Mouse (Mus musculus): Measurements from ENCODE around the gene Gtpbp4. TPM values are rescaled to one million over a fixed set of nuclear protein-coding genes. Genes with fewer than 3 reads are reported as not detected.

Gene Gtpbp4
- 89.9 and 91.5 TPM in 2 replicates for polyA plus RNA-seq (2016; fragmentation: Nextera tagmentation; extraction: Ambion mirVana)

GRCm38 (mm10) chr13:8995990-8996786 is at the start of gene Gtpbp4:
TSS of gene Gtpbp4 (minus strand) at chr13:8996083.
- Histone ChIP-seq H3K27me3 (no peaks in the 10 kb centered on the region), H3K4me1 (replicated peaks) (peaks cover 12% of the 10 kb centered on the region), H3K4me2 (peak within 1 kb of the TSS; percentile 90), H3K9ac (replicated peaks) (peak within 1 kb of the TSS; percentile 83), H3K9me3 (no peaks in the 10 kb centered on the region), H3K4me3 (replicated peaks) (peak within 1 kb of the TSS; percentile 95), H3K27ac (peak within 1 kb of the TSS; percentile 74), H3K36me3 (peaks cover 7% of the 10 kb centered on the region; the same call in 1 of the 2 replicates)
- peak; percentile 96 for ATAC-seq (ENCODE audit: insufficient number of reproducible peaks, insufficient read depth, low FRiP score, low TSS enrichment, low read depth)
- WGBS: 1% methylated on average over 51 of the region's 51 CpGs

GRCm38 (mm10) chr13:9044731-9045130 is 48.8 kb upstream of the Gtpbp4 start:
- Histone ChIP-seq H3K9me3 (0 out of 2 replicates have a peak, but pooled peaks cover 5% of the 10 kb centered on the region), H3K4me1 (replicated peaks) (no peaks in the 10 kb centered on the region), H3K27me3 (no peaks in the 10 kb centered on the region), H3K27ac (no peak overlapping the region), H3K4me3 (replicated peaks) (no peak overlapping the region), H3K4me2 (no peak overlapping the region), H3K9ac (replicated peaks) (no peak overlapping the region), H3K36me3 (no peaks in the 10 kb centered on the region)
- ATAC-seq (ENCODE audit: insufficient number of reproducible peaks, insufficient read depth, low FRiP score, low TSS enrichment, low read depth): no peak
- 95% methylated on average over 1 of the region's 1 CpGs for WGBS

GRCm38 (mm10) chr13:9043289-9044049 is 47.6 kb upstream of the Gtpbp4 start:
- Histone ChIP-seq H3K9ac (replicated peaks) (no peak overlapping the region), H3K4me1 (replicated peaks) (no peaks in the 10 kb centered on the region), H3K4me2 (no peak overlapping the region), H3K27ac (no peak overlapping the region), H3K36me3 (no peaks in the 10 kb centered on the region), H3K27me3 (no peaks in the 10 kb centered on the region), H3K4me3 (replicated peaks) (no peak overlapping the region), H3K9me3 (0 out of 2 replicates have a peak, but pooled peaks cover 5% of the 10 kb centered on the region)
- ATAC-seq (ENCODE audit: insufficient number of reproducible peaks, insufficient read depth, low FRiP score, low TSS enrichment, low read depth): no peak
- WGBS: 50% methylated on average over 3 of the region's 3 CpGs

GRCm38 (mm10) chr13:9040626-9041025 is 44.7 kb upstream of the Gtpbp4 start:
- Histone ChIP-seq H3K9me3 (peaks cover 7% of the 10 kb centered on the region; the same call in 1 of the 2 replicates), H3K27ac (no peak overlapping the region), H3K36me3 (no peaks in the 10 kb centered on the region), H3K9ac (replicated peaks) (no peak overlapping the region), H3K4me3 (replicated peaks) (no peak overlapping the region), H3K27me3 (no peaks in the 10 kb centered on the region), H3K4me1 (replicated peaks) (no peaks in the 10 kb centered on the region), H3K4me2 (no peak overlapping the region)
- 92% methylated on average over 1 of the region's 1 CpGs for WGBS
- ATAC-seq (ENCODE audit: insufficient number of reproducible peaks, insufficient read depth, low FRiP score, low TSS enrichment, low read depth): no peak

GRCm38 (mm10) chr13:9031996-9032661 is 36.2 kb upstream of the Gtpbp4 start:
- no peak overlapping the region for H3K27ac ChIP-seq
- H3K4me2 ChIP-seq: no peak overlapping the region
- 80% methylated on average over 8 of the region's 8 CpGs for WGBS
- peaks cover 3% of the 10 kb centered on the region; the same call in 1 of the 2 replicates for H3K9me3 ChIP-seq
- H3K36me3 ChIP-seq: no peaks in the 10 kb centered on the region
- H3K27me3 ChIP-seq: no peaks in the 10 kb centered on the region
- no peak for ATAC-seq (ENCODE audit: insufficient number of reproducible peaks, insufficient read depth, low FRiP score, low TSS enrichment, low read depth)
- no peak overlapping the region for H3K4me3 ChIP-seq (replicated peaks)
- no peak overlapping the region for H3K9ac ChIP-seq (replicated peaks)
- H3K4me1 ChIP-seq (replicated peaks): no peaks in the 10 kb centered on the region

GRCm38 (mm10) chr13:9030364-9030763 is 34.5 kb upstream of the Gtpbp4 start:
- Histone ChIP-seq H3K27ac (no peak overlapping the region), H3K4me1 (replicated peaks) (no peaks in the 10 kb centered on the region), H3K9me3 (no peaks in the 10 kb centered on the region), H3K4me2 (no peak overlapping the region), H3K36me3 (no peaks in the 10 kb centered on the region), H3K4me3 (replicated peaks) (no peak overlapping the region), H3K9ac (replicated peaks) (no peak overlapping the region), H3K27me3 (no peaks in the 10 kb centered on the region)
- ATAC-seq (ENCODE audit: insufficient number of reproducible peaks, insufficient read depth, low FRiP score, low TSS enrichment, low read depth): no peak
- 79% methylated on average over 4 of the region's 4 CpGs for WGBS

GRCm38 (mm10) chr13:9027251-9027650 is 31.4 kb upstream of the Gtpbp4 start:
- no peaks in the 10 kb centered on the region for H3K27me3 ChIP-seq
- no peaks in the 10 kb centered on the region for H3K9me3 ChIP-seq
- no peak overlapping the region for H3K27ac ChIP-seq
- H3K9ac ChIP-seq (replicated peaks): no peak overlapping the region
- H3K4me3 ChIP-seq (replicated peaks): no peak overlapping the region
- WGBS: 53% methylated on average over 1 of the region's 1 CpGs
- no peak overlapping the region for H3K4me2 ChIP-seq
- ATAC-seq (ENCODE audit: insufficient number of reproducible peaks, insufficient read depth, low FRiP score, low TSS enrichment, low read depth): no peak
- no peaks in the 10 kb centered on the region for H3K36me3 ChIP-seq
- no peaks in the 10 kb centered on the region for H3K4me1 ChIP-seq (replicated peaks)

GRCm38 (mm10) chr13:9022623-9023022 is 26.7 kb upstream of the Gtpbp4 start:
- no peaks in the 10 kb centered on the region for H3K9me3 ChIP-seq
- no peak for ATAC-seq (ENCODE audit: insufficient number of reproducible peaks, insufficient read depth, low FRiP score, low TSS enrichment, low read depth)
- H3K27me3 ChIP-seq: no peaks in the 10 kb centered on the region
- WGBS: 74% methylated on average over 1 of the region's 1 CpGs
- H3K4me3 ChIP-seq (replicated peaks): no peak overlapping the region
- no peak overlapping the region for H3K9ac ChIP-seq (replicated peaks)
- no peaks in the 10 kb centered on the region for H3K36me3 ChIP-seq
- no peak overlapping the region for H3K4me2 ChIP-seq
- no peaks in the 10 kb centered on the region for H3K4me1 ChIP-seq (replicated peaks)
- H3K27ac ChIP-seq: no peak overlapping the region

GRCm38 (mm10) chr13:9021556-9021955 is 25.7 kb upstream of the Gtpbp4 start:
- Histone ChIP-seq H3K4me3 (replicated peaks) (no peak overlapping the region), H3K36me3 (no peaks in the 10 kb centered on the region), H3K9me3 (no peaks in the 10 kb centered on the region), H3K9ac (replicated peaks) (no peak overlapping the region), H3K27ac (no peak overlapping the region), H3K4me2 (no peak overlapping the region), H3K4me1 (replicated peaks) (peaks cover 5% of the 10 kb centered on the region; the same call in 1 of the 2 replicates), H3K27me3 (no peaks in the 10 kb centered on the region)
- WGBS: 84% methylated on average over 7 of the region's 7 CpGs
- ATAC-seq (ENCODE audit: insufficient number of reproducible peaks, insufficient read depth, low FRiP score, low TSS enrichment, low read depth): no peak

- Histone ChIP-seq H3K4me1 (replicated peaks) (peaks cover 5% of the 10 kb centered on the region; the same call in 1 of the 2 replicates), H3K27ac (no peak overlapping the region), H3K9ac (replicated peaks) (no peak overlapping the region), H3K9me3 (no peaks in the 10 kb centered on the region), H3K36me3 (no peaks in the 10 kb centered on the region), H3K27me3 (no peaks in the 10 kb centered on the region), H3K4me2 (no peak overlapping the region), H3K4me3 (replicated peaks) (no peak overlapping the region)
- 69% methylated on average over 4 of the region's 4 CpGs for WGBS
- no peak for ATAC-seq (ENCODE audit: insufficient number of reproducible peaks, insufficient read depth, low FRiP score, low TSS enrichment, low read depth)
These were observed 23.8 kb upstream of the Gtpbp4 start for GRCm38 (mm10) chr13:9019713-9020112.

All from limb, embryonic 12.5 days (tissue).